Mouse (Mus musculus) midbrain, embryonic 15.5 days (tissue): ENCODE results near the gene Nrbf2. TPM values are rescaled to one million over a fixed set of nuclear protein-coding genes. Genes with fewer than 3 reads are reported as not detected.

Source experiments
- ATAC-seq: fragments of 200-750 bp; cut with Nextera tagmentation; replicated peaks from 2 replicates; pipeline ENCODE4 v1.8.0; 2017; ENCODE audit warnings: moderate TSS enrichment
- H3K27ac ChIP-seq: fragments of 300-500 bp; sonication (generic); 2 replicates; pipeline ENCODE4 v1.5.1; 2015; ENCODE audit warnings: mild to moderate bottlenecking, inconsistent platforms
- H3K27me3 ChIP-seq: fragments of 300-500 bp; sonication (generic); replicated peaks from 2 replicates; pipeline ENCODE4 v1.6.1; 2015; ENCODE audit warnings: inconsistent platforms
- H3K36me3 ChIP-seq: fragments of 300-500 bp; sonication (generic); replicated peaks from 2 replicates; pipeline ENCODE4 v1.6.1; 2015; ENCODE audit warnings: inconsistent platforms
- H3K4me1 ChIP-seq: fragments of 300-500 bp; sonication (generic); 2 replicates; pipeline ENCODE4 v1.6.1; 2015; ENCODE audit warnings: inconsistent platforms
- H3K4me2 ChIP-seq: fragments of 300-500 bp; sonication (generic); 2 replicates; pipeline ENCODE4 v1.6.1; 2015; ENCODE audit warnings: inconsistent platforms, mild to moderate bottlenecking, moderate library complexity
- H3K4me3 ChIP-seq: fragments of 300-500 bp; sonication (generic); 2 replicates; pipeline ENCODE4 v1.5.1; 2015; ENCODE audit warnings: mild to moderate bottlenecking, inconsistent platforms
- H3K9ac ChIP-seq: fragments of 300-500 bp; sonication (generic); 2 replicates; pipeline ENCODE4 v1.6.1; 2015; ENCODE audit warnings: mild to moderate bottlenecking, inconsistent platforms
- H3K9me3 ChIP-seq: fragments of 300-500 bp; sonication (generic); 2 replicates; pipeline ENCODE4 v1.6.1; 2016; ENCODE audit warnings: inconsistent platforms
- WGBS: fragments of 180-500 bp; shearing (Covaris S2); methylation state at CpG from one replicate; pipeline ENCODE4 v1.1.7; 2015; ENCODE audit warnings: mixed read lengths; 5-methylcytosine and 5-hydroxymethylcytosine counted together
- polyA plus RNA-seq: library from polyadenylated mRNA; unstranded; fragments of >200 nt; fragmentation: Nextera tagmentation; extraction: Ambion mirVana; gene quantifications from 2 replicates; pipeline ENCODE4 v1.2.1, GENCODE M21; 2015

Nrbf2 gene
- polyA plus RNA-seq, 1 experiment from 2014 or later: 40.4 TPM

DNA sequence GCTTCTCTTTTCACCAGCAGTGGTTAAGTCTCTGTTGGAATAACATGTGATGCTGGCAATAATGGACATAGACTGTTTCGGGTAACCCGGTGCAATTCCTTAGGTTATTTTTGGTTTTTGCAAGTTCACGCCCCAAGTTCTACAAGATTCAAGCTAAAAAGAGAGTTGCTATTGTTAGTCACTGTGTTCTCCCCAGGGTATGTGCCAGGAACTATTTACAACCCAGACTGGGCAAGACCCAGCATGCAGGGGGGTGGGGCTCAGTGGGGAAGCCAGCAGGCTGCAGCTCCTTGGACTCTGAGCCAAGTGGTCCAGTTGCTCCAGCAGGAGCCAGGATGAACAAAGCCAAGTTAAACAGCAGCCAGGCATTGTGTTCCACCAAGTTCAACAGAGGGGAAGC is 2.8 kb upstream of the Nrbf2 start:
- H3K36me3 ChIP-seq: no peaks in the 10 kb centered on the region
- H3K9me3 ChIP-seq: no peaks in the 10 kb centered on the region
- no peak overlapping the region for H3K9ac ChIP-seq
- no peaks in the 10 kb centered on the region for H3K27me3 ChIP-seq
- H3K4me2 ChIP-seq: no peak overlapping the region
- ATAC-seq: no peak
- H3K4me1 ChIP-seq: peaks cover 16% of the 10 kb centered on the region
- 79% methylated on average over 3 of the region's 3 CpGs for WGBS
- H3K27ac ChIP-seq: no peak overlapping the region
- no peak overlapping the region for H3K4me3 ChIP-seq

DNA sequence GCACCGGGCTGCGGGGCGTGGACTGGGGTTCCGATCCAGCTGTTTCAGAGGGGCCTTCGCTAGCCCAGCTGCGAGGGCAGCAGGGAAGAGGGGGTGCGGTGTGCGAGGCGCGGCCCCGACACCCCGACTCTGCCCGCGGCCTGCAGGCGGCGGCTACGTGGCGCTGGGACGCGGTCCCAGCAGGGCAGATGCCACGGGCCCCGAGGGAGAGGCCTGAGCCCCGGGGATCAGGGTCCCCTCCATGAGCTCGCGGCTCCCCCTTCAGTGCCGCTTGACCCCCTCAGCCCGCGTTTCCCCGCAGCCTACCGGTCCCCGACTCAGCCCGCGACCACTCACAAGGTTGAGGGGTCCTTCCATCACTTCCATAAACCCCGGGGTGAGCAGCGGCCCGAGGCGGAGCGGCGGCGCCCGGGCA is 337 bp downstream of the Nrbf2 start:
- ATAC-seq: no peak

DNA sequence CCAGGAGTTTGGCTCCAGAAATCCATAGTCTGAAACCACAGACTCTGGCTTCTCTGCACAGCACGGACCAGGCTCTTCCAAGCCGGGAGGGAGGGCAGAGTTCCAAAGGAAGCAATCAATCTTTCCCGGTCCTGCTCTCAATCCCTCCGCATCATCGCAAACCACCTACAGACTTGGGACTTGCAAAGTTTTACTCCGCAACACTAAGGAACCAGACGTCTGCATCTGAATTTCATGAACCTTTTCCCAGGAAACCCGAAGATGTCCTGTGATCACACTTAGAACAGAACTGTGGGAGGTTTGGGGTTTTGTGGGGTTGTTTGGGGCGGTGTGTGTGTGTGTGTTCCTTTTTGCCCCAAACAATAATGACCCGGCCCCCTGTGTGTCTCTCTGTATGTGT is 794 bp downstream of the Nrbf2 start:
- Histone ChIP-seq H3K27ac (peak overlapping the region; percentile 78), H3K9me3 (no peaks in the 10 kb centered on the region), H3K36me3 (no peaks in the 10 kb centered on the region), H3K4me2 (peak overlapping the region; percentile 85), H3K9ac (peak overlapping the region; percentile 92), H3K4me1 (peaks cover 24% of the 10 kb centered on the region), H3K4me3 (peak overlapping the region; percentile 98), H3K27me3 (no peaks in the 10 kb centered on the region)
- no peak; the same call in 1 of the 2 replicates for ATAC-seq
- 5% methylated on average over 10 of the region's 10 CpGs for whole genome bisulfite sequencing

More for the DNA sequence above, 337 bp downstream of the Nrbf2 start:
- no peaks in the 10 kb centered on the region for H3K36me3 ChIP-seq
- peak overlapping the region; percentile 92 for H3K9ac ChIP-seq
- H3K4me2 ChIP-seq: peak overlapping the region; percentile 85
- peak overlapping the region; percentile 98 for H3K4me3 ChIP-seq
- no peaks in the 10 kb centered on the region for H3K9me3 ChIP-seq
- peak overlapping the region; percentile 78 for H3K27ac ChIP-seq
- no peaks in the 10 kb centered on the region for H3K27me3 ChIP-seq
- peaks cover 24% of the 10 kb centered on the region for H3K4me1 ChIP-seq
- WGBS: under 1% methylated on average over 40 of the region's 41 CpGs

DNA sequence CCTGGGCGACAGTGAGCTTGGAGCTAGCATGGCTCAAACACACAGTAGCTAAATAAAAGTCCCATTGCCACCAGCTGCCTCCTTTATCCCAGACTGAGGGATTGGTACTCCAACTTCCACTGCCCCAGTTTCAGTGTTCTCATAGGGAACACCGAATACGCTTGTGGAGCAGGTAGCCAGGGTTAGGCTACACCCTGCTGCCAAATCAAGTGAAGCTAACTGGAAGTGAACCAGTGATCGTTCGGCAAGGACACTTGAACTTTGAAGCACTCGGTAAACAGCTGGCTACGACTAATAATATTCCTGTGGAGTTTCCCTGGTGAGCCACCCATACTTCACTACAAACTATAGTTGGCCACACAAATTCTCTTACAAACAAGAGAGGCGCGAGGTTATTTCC is 1.6 kb downstream of the Nrbf2 start:
- Histone ChIP-seq H3K4me3 (0 out of 2 replicates have a peak overlapping the region, but pooled peaks have one; percentile 98), H3K36me3 (no peaks in the 10 kb centered on the region), H3K9ac (no peak overlapping the region), H3K4me1 (peaks cover 24% of the 10 kb centered on the region), H3K4me2 (peak overlapping the region; percentile 85), H3K9me3 (no peaks in the 10 kb centered on the region), H3K27me3 (no peaks in the 10 kb centered on the region), H3K27ac (no peak overlapping the region)
- WGBS: 86% methylated on average over 9 of the region's 9 CpGs
- no peak for ATAC-seq

DNA sequence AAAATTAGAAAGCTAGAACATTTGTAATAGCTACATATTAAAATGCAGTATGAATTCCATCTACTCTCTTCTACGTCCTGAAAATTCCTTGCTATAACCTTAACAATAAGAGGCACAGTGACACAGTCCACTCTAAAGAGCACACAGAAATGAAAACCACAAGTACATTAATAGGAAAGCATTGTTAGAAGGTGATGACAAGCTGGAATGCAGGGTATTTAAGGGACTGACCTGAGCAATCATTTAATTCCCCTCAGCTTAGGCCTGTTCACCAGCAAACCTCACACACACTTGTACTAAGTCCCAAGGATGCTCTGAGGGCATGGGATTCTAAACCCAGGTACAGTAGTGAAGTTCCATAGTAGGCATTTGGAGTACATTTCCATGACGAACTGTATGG is 2.6 kb downstream of the Nrbf2 start:
- no peak overlapping the region for H3K4me3 ChIP-seq
- no peak for ATAC-seq
- no peaks in the 10 kb centered on the region for H3K36me3 ChIP-seq
- H3K9me3 ChIP-seq: no peaks in the 10 kb centered on the region
- no peaks in the 10 kb centered on the region for H3K27me3 ChIP-seq
- WGBS: 85% methylated on average over 2 of the region's 2 CpGs
- H3K27ac ChIP-seq: no peak overlapping the region
- peaks cover 24% of the 10 kb centered on the region for H3K4me1 ChIP-seq
- no peak overlapping the region for H3K9ac ChIP-seq
- H3K4me2 ChIP-seq: no peak overlapping the region

DNA sequence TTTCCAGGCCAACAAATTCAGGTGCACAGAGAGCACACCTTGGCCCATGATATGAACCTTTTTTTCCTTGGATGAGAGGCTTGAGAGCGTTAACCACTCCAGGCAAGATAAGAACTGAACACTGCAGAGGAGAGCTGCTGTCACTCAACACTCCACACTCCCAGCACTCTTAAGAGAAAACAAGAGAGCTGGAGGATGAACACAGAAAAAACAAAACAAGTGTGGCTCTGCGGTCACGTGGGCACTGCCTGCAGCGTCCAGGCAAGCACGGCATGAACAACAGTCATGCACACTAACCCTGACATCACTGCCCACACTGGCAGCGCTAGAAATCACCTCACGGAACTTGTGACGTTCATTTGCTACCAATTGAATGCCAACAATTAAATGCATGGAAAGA is 3.3 kb downstream of the Nrbf2 start:
- Histone ChIP-seq H3K9ac (no peak overlapping the region), H3K27ac (no peak overlapping the region), H3K36me3 (no peaks in the 10 kb centered on the region), H3K27me3 (no peaks in the 10 kb centered on the region), H3K4me3 (no peak overlapping the region), H3K9me3 (no peaks in the 10 kb centered on the region), H3K4me2 (no peak overlapping the region), H3K4me1 (peaks cover 24% of the 10 kb centered on the region)
- no peak for ATAC-seq
- 77% methylated on average over 8 of the region's 8 CpGs for WGBS

DNA sequence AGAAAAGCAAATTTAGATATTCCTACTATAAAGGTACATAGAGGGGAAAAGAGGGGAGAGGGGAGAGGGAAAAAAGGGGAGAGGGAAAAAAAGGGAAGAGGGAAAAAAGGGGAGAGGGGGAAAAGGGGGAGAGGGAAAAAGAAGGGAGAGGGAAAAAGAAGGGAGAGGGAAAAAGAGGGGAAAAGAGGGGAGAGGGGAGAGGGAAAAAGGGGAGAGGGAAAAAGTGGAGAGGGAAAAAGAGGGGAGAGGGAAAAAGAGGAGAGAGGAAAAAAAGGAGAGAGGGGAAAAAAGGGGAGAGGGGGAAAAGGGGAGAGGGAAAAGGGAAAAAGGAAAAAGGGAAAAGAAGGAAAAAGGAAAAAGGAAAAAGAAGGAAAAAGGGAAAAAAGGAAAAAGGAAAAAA is 9.2 kb downstream of the Nrbf2 start:
- no peaks in the 10 kb centered on the region for H3K4me1 ChIP-seq
- peaks cover 14% of the 10 kb centered on the region; the same call in 1 of the 2 replicates for H3K36me3 ChIP-seq
- no peaks in the 10 kb centered on the region for H3K9me3 ChIP-seq
- no peaks in the 10 kb centered on the region for H3K27me3 ChIP-seq
- ATAC-seq: no peak
- no peak overlapping the region for H3K9ac ChIP-seq
- H3K4me2 ChIP-seq: no peak overlapping the region
- no peak overlapping the region for H3K27ac ChIP-seq
- H3K4me3 ChIP-seq: no peak overlapping the region

DNA sequence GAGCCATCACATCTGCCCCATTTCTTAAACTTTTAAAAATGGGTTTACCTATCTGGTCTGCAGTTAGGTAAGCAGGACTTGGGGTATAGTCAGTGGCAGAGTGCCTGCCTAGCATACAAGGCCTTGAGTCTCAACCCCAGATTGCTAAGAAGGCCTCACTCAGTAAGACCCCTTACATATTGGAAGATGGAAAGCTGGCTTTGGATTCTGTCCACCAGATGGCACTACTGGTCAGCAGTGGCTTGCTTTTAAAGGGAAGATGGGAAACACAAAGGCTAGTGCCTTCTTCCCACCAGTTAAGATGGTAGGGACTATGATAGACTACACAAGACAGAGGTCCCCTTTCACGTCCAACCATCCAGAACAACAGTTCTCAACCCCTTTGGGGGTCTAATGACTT is 20.3 kb downstream of the Nrbf2 start:
- no peaks in the 10 kb centered on the region for H3K27me3 ChIP-seq
- H3K4me1 ChIP-seq: no peaks in the 10 kb centered on the region
- no peak overlapping the region for H3K4me3 ChIP-seq
- H3K9ac ChIP-seq: no peak overlapping the region
- no peak for ATAC-seq
- H3K27ac ChIP-seq: no peak overlapping the region
- no peaks in the 10 kb centered on the region for H3K9me3 ChIP-seq
- H3K36me3 ChIP-seq: peaks cover 25% of the 10 kb centered on the region
- WGBS: 79% methylated on average over 1 of the region's 1 CpGs
- no peak overlapping the region for H3K4me2 ChIP-seq

DNA sequence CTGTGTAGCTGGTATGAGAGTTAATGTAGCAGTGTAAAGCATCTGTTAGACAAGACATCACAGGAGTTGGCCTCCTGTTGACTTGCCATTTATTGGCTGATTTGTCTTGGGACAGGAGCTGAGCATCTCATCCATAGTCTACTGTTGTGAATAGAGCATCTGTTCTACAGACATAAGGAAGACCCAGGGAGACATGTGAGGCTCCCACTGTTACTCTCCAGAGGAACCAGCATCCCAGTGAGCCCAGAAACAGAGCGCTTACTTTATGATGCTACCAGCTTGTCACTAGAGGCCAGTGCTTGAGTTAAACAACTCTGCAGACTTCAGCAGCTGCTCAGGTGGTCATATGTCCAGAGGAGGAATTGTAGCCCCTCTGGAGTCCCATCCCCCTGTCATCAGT is 32.0 kb downstream of the Nrbf2 start:
- peaks cover 10% of the 10 kb centered on the region; the same call in 1 of the 2 replicates for H3K36me3 ChIP-seq

DNA sequence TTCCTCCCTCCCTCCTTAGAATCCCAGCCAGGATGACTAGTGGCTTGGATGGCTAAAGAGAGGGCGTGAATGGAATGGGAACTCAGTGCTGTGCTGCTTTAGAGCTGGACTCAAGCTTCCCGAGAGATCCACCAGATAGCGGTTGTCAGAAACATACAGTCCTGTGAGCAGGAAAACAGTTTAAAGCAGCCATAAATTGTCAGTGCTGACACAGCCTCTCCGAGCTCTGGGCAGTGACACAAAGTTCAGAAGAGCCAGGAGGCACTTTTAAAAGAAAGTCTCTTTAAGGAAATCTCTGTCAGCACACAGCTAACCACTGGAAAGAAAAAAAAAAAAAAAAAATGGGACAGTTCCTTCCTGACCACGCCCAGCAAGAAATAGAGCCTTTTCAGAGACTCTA is 32.8 kb downstream of the Nrbf2 start:
- Histone ChIP-seq H3K9me3 (no peaks in the 10 kb centered on the region), H3K4me3 (no peak overlapping the region), H3K4me2 (no peak overlapping the region), H3K27me3 (no peaks in the 10 kb centered on the region), H3K9ac (no peak overlapping the region), H3K36me3 (peaks cover 12% of the 10 kb centered on the region; the same call in 1 of the 2 replicates), H3K4me1 (no peaks in the 10 kb centered on the region), H3K27ac (no peak overlapping the region)
- ATAC-seq: no peak
- 87% methylated on average over 5 of the region's 5 CpGs for whole genome bisulfite sequencing

More for the DNA sequence above, 32.0 kb downstream of the Nrbf2 start:
- Histone ChIP-seq H3K4me1 (no peaks in the 10 kb centered on the region), H3K4me2 (no peak overlapping the region), H3K4me3 (no peak overlapping the region), H3K27ac (no peak overlapping the region), H3K9me3 (no peaks in the 10 kb centered on the region), H3K27me3 (no peaks in the 10 kb centered on the region), H3K9ac (no peak overlapping the region)
- 87% methylated on average over 1 of the region's 1 CpGs for WGBS
- no peak for ATAC-seq

DNA sequence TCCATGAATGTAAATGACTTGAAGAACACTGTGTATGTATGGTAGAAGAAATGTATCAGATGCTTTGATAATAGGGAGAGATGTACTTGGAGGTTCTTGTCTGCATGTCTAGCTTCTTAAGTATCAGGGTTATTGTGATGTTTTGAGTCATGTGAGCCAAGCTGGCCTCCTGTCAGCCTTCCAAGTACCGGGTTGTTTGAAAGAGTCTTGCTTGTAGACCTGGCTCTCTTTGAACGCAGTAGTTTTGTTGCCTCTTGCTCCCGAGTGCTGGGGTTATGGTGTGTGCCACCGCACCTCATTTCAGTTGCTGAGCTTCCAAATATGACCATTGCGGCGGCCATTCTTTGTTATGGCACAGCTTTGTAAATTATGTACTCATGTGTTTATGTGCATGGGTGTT is 34.3 kb downstream of the Nrbf2 start:
- H3K27me3 ChIP-seq: no peaks in the 10 kb centered on the region
- H3K9me3 ChIP-seq: no peaks in the 10 kb centered on the region
- peaks cover 20% of the 10 kb centered on the region; the same call in 1 of the 2 replicates for H3K36me3 ChIP-seq
- H3K4me1 ChIP-seq: no peaks in the 10 kb centered on the region
- 92% methylated on average over 6 of the region's 6 CpGs for WGBS
- no peak overlapping the region for H3K4me2 ChIP-seq
- no peak for ATAC-seq
- H3K4me3 ChIP-seq: no peak overlapping the region
- no peak overlapping the region for H3K9ac ChIP-seq
- H3K27ac ChIP-seq: no peak overlapping the region

DNA sequence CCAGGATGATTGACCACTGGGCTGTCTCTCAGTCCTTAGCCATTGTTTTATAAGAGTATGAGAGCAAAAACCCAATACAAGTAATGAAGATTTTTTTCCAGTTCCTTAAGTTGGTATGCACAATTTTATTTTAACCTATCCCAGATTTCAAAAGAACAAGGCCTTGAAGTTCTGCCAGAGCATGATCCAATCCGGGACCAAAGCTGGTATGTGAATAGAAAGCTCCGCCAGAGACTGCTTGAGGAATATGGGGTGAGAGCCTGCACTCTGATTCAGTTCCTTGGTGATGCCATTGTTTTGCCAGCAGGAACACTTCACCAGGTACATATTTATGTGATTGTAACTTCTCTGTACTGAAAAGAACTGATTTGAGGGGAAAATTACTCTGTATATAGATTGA is 35.6 kb downstream of the Nrbf2 start:
- Histone ChIP-seq H3K4me3 (no peak overlapping the region), H3K4me1 (no peaks in the 10 kb centered on the region), H3K27me3 (no peaks in the 10 kb centered on the region), H3K27ac (no peak overlapping the region), H3K36me3 (peaks cover 27% of the 10 kb centered on the region; the same call in 1 of the 2 replicates), H3K4me2 (no peak overlapping the region), H3K9me3 (no peaks in the 10 kb centered on the region), H3K9ac (no peak overlapping the region)
- no peak for ATAC-seq
- 84% methylated on average over 2 of the region's 2 CpGs for WGBS

DNA sequence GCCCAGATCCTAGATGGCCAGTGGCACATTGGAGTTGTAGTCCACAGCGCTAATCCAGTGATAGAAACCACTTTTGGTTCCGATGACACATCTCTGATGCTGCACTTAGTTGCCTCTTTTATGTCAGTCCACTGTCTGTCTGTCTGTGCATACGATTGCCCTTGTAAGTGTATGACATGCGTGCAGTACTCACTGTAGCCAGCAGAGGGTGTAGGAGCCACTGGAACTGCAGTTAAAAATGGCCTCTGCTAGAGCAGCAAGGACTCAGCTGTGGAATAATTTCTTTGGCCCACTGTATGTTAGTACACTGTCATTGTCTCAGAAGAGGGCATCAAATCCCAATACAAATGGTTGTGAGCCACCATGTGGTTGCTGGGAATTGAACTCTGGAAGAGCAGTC is 38.0 kb downstream of the Nrbf2 start:
- Histone ChIP-seq H3K9me3 (no peaks in the 10 kb centered on the region), H3K4me2 (no peak overlapping the region), H3K27me3 (no peaks in the 10 kb centered on the region), H3K36me3 (peaks cover 29% of the 10 kb centered on the region; the same call in 1 of the 2 replicates), H3K4me3 (no peak overlapping the region), H3K4me1 (no peaks in the 10 kb centered on the region), H3K9ac (no peak overlapping the region), H3K27ac (no peak overlapping the region)
- ATAC-seq: no peak
- 95% methylated on average over 4 of the region's 4 CpGs for WGBS
